Mouse (Mus musculus) brain, embryonic 18.5 days (tissue): ENCODE results near the gene Myoc.

Source experiments
- DNase-seq: peaks from one replicate; pipeline ENCODE4 v3.0.0-alpha.2; 2012; ENCODE audit warnings: low read depth, low spot score

The Myoc gene

GRCm38 (mm10) chr1:162648416-162648815 lies 9.5 kb downstream of the Myoc start:
- no peak for DNase-seq

- DNase-seq, result no peak
Measured at GRCm38 (mm10) chr1:162658119-162658518, 19.2 kb downstream of the Myoc start, which contains the start of gene Myocos. Gene Myocos, minus strand, starts transcription at chr1:162658219.

- DNase-seq, result no peak
Measured at GRCm38 (mm10) chr1:162660276-162660860, 21.4 kb downstream of the Myoc start.

- peak; percentile 51 for DNase-seq
Measured at GRCm38 (mm10) chr1:162664826-162665475, 26.0 kb downstream of the Myoc start.

- no peak for DNase-seq
Measured at GRCm38 (mm10) chr1:162665486-162666174, 26.7 kb downstream of the Myoc start.

GRCm38 (mm10) chr1:162693721-162694120 lies 54.8 kb downstream of the Myoc start:
- no peak for DNase-seq

- DNase-seq, result no peak
Measured at GRCm38 (mm10) chr1:162697866-162698265, 58.9 kb downstream of the Myoc start.
